Mouse (Mus musculus): ENCODE results near the gene Zfp653.

DNA sequence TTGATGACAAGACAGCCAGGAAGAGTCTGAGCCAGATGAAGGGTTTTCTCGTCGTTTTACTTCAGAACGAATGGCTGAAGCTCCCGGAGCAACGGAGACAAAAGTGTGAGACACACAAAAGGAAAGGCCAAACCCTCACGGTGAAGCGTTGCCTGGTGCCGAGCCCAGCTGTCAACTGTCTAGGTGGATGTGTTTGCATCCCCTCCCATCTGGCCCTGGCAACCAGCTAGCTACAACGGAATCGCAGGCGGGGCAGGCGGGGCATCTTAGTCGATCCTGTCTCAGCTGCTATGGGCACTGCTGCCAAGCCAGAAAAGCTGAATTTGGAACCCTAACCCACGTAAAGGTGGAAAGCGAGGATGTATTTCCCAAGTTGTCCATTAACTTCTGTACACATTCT lies 44.9 kb upstream of the Zfp653 start:
- TF ChIP-seq CTCF (IDR thresholded peaks at IDR 0.05; ENCODE audit: control insufficient read depth, insufficient read depth, insufficient replicate concordance, low read depth, low read length) (no peak), POLR2A (IDR thresholded peaks at IDR 0.05; ENCODE audit: control insufficient read depth, low read depth, low read length) (no peak)

All from testis, adult 2 months (tissue).